Mouse (Mus musculus) cortical plate, adult 2 months (tissue): ENCODE results near the gene Zfp42. TPM values are rescaled to one million over a fixed set of nuclear protein-coding genes. Genes with fewer than 3 reads are reported as not detected.

Source experiments
- H3K27ac ChIP-seq: fragments of 200-500 bp; 2 replicates; pipeline ENCODE4 v1.5.1; 2012; ENCODE audit warnings: low read length, control low read depth, inconsistent platforms; ENCODE audit not compliant: insufficient read depth
- H3K4me1 ChIP-seq: fragments of 200-500 bp; 2 replicates; pipeline ENCODE4 v1.6.1; 2011; ENCODE audit warnings: low read length; ENCODE audit not compliant: control insufficient read depth, insufficient read depth
- H3K4me3 ChIP-seq: fragments of 200-500 bp; 2 replicates; pipeline ENCODE4 v1.5.1; 2011; ENCODE audit warnings: mild to moderate bottlenecking, low read length, control low read depth; ENCODE audit not compliant: insufficient read depth
- CTCF ChIP-seq: fragments of 200-500 bp; IDR thresholded peaks from 2 replicates; pipeline ENCODE4 v1.5.1; 2011; ENCODE audit warnings: mild to moderate bottlenecking, control low read depth, low read length; ENCODE audit not compliant: insufficient read depth; ENCODE audit errors: extremely low read depth
- POLR2A ChIP-seq: fragments of 200-500 bp; IDR thresholded peaks from 2 replicates; pipeline ENCODE4 v1.6.1; 2011; ENCODE audit warnings: mild to moderate bottlenecking, low read length, control low read depth; ENCODE audit not compliant: insufficient read depth; ENCODE audit errors: extremely low read depth
- polyA plus RNA-seq: library from polyadenylated mRNA; depleted of rRNA; stranded (reverse); fragments of >200 nt; gene quantifications from 2 replicates; pipeline ENCODE4 v1.2.3, GENCODE M21; 2012; rRNA removed

Gene Zfp42
- polyA plus RNA-seq, 1 experiment: not detected

- Histone ChIP-seq H3K27ac (no peak overlapping the region), H3K4me1 (no peaks in the 10 kb centered on the region), H3K4me3 (no peak overlapping the region)
- TF ChIP-seq POLR2A: no peak
- TF ChIP-seq CTCF: no peak
Observed at GRCm38 (mm10) chr8:43257886-43258285, 48.9 kb downstream of the Zfp42 start.

GRCm38 (mm10) chr8:43255695-43256094, 51.1 kb downstream of the Zfp42 start:
- no peaks in the 10 kb centered on the region for H3K4me1 ChIP-seq
- no peak overlapping the region for H3K27ac ChIP-seq
- TF ChIP-seq CTCF: no peak
- H3K4me3 ChIP-seq: no peak overlapping the region

GRCm38 (mm10) chr8:43251653-43252052, 55.1 kb downstream of the Zfp42 start:
- Histone ChIP-seq H3K4me3 (no peak overlapping the region), H3K4me1 (no peaks in the 10 kb centered on the region), H3K27ac (no peak overlapping the region)
- TF ChIP-seq CTCF (no peak), POLR2A (no peak)

- H3K4me3 ChIP-seq: no peak overlapping the region
- no peaks in the 10 kb centered on the region for H3K4me1 ChIP-seq
- no peak overlapping the region for H3K27ac ChIP-seq
- TF ChIP-seq CTCF: no peak
- TF ChIP-seq POLR2A: no peak
Observed at GRCm38 (mm10) chr8:43248707-43249106, 58.1 kb downstream of the Zfp42 start.

Other genes starting within 250 kb of the Zfp42 start
- gene Triml1, start 165.5 kb downstream of the Zfp42 start, polyA plus RNA-seq: not detected in 2 replicates
- gene Triml2, start 126.4 kb downstream of the Zfp42 start, polyA plus RNA-seq: not detected in 2 replicates
- not detected in 2 replicates for gene Adam26b, start 221.1 kb upstream of the Zfp42 start, polyA plus RNA-seq